Mouse (Mus musculus) brain, embryonic 14.5 days (tissue): ENCODE results near the gene Ccnl2.

Experiments used
- CTCF ChIP-seq: fragments of 200-500 bp; IDR thresholded peaks from 2 replicates; pipeline ENCODE4 v1.5.1; 2012; ENCODE audit warnings: inconsistent platforms, mild to moderate bottlenecking, moderate library complexity, borderline replicate concordance; ENCODE audit not compliant: insufficient read depth, insufficient read length; ENCODE audit errors: extremely low read depth
- POLR2A ChIP-seq: fragments of 200-500 bp; IDR thresholded peaks from 2 replicates; pipeline ENCODE4 v1.6.1; 2012; ENCODE audit warnings: mild to moderate bottlenecking, inconsistent platforms, borderline replicate concordance; ENCODE audit not compliant: poor library complexity, insufficient read depth, insufficient read length, severe bottlenecking; ENCODE audit errors: extremely low read depth

DNA sequence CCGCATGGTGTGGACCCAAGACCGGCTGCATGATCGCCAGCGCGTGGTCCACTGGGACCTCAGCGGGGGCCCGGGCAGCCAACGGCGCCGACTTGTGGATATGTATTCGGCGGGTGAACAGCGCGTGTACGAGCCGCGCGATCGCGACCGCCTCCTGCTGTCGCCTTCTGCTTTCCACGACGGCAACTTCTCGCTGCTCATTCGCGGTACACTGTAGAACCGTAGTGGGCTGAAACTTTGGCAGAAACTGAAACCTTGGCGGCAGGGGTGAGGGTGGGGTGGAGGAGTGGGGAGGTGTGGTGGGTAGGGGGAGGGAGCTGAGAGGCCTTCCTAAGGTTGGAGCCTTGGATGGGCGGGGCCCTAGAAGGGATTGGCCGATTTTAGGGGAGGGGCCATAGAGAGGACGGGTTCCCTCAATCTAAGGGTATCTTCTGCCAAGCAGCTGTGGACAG is 28.7 kb downstream of the Ccnl2 start:
- TF ChIP-seq POLR2A, result no peak
- 0 out of 2 replicates have a peak, but pooled peaks have one; percentile 12 for TF ChIP-seq CTCF
